Mouse (Mus musculus): ENCODE results near the gene Atp6v0c. TPM values are rescaled to one million over a fixed set of nuclear protein-coding genes. Genes with fewer than 3 reads are reported as not detected.

The Atp6v0c gene
- total RNA-seq (2022) = 100 to 1,000 TPM; 224 to 240 (median 231) TPM

- DNase-seq (ENCODE audit: low spot score) = peak; percentile 94
These were observed at the start of gene Atp6v0c for GRCm38 (mm10) chr17:24169317-24170065. Gene Atp6v0c, minus strand, starts transcription at chr17:24169702.

GRCm38 (mm10) chr17:24216836-24217235 lies 47.3 kb upstream of the Atp6v0c start:
- DNase-seq (ENCODE audit: low spot score) = no peak

- no peak for DNase-seq (ENCODE audit: low spot score)
These were observed 43.7 kb upstream of the Atp6v0c start for GRCm38 (mm10) chr17:24213186-24213585.

GRCm38 (mm10) chr17:24212441-24213018 lies 43.0 kb upstream of the Atp6v0c start:
- no peak for DNase-seq (ENCODE audit: low spot score)

GRCm38 (mm10) chr17:24211631-24212440 lies 42.3 kb upstream of the Atp6v0c start:
- DNase-seq (ENCODE audit: low spot score) = no peak

GRCm38 (mm10) chr17:24210591-24210990 lies 41.1 kb upstream of the Atp6v0c start:
- no peak for DNase-seq (ENCODE audit: low spot score)

- no peak for DNase-seq (ENCODE audit: low spot score)
These were observed 40.4 kb upstream of the Atp6v0c start for GRCm38 (mm10) chr17:24209916-24210240.

- DNase-seq (ENCODE audit: low spot score) = no peak
These were observed 39.8 kb upstream of the Atp6v0c start, which contains the start of gene Ntn3 for GRCm38 (mm10) chr17:24209043-24209915. Gene Ntn3, minus strand, starts transcription at chr17:24209531.

GRCm38 (mm10) chr17:24208641-24209042 lies 39.1 kb upstream of the Atp6v0c start:
- no peak for DNase-seq (ENCODE audit: low spot score)

- no peak for DNase-seq (ENCODE audit: low spot score)
These were observed 38.5 kb upstream of the Atp6v0c start for GRCm38 (mm10) chr17:24207768-24208640.

GRCm38 (mm10) chr17:24206451-24207351 lies 37.2 kb upstream of the Atp6v0c start:
- no peak for DNase-seq (ENCODE audit: low spot score)

GRCm38 (mm10) chr17:24205908-24206361 lies 36.4 kb upstream of the Atp6v0c start:
- no peak for DNase-seq (ENCODE audit: low spot score)

GRCm38 (mm10) chr17:24205284-24205888 lies 35.9 kb upstream of the Atp6v0c start, which contains the start of gene Tbc1d24:
Gene Tbc1d24, minus strand, starts transcription at chr17:24205562.
- DNase-seq (ENCODE audit: low spot score) = peak; percentile 89

GRCm38 (mm10) chr17:24204846-24205245 lies 35.3 kb upstream of the Atp6v0c start:
- DNase-seq (ENCODE audit: low spot score) = no peak

- no peak for DNase-seq (ENCODE audit: low spot score)
These were observed 34.4 kb upstream of the Atp6v0c start for GRCm38 (mm10) chr17:24203611-24204534.

GRCm38 (mm10) chr17:24203068-24203467 lies 33.6 kb upstream of the Atp6v0c start:
- no peak for DNase-seq (ENCODE audit: low spot score)

GRCm38 (mm10) chr17:24201092-24201491 lies 31.6 kb upstream of the Atp6v0c start:
- DNase-seq (ENCODE audit: low spot score) = no peak

GRCm38 (mm10) chr17:24199741-24200140 lies 30.2 kb upstream of the Atp6v0c start:
- no peak for DNase-seq (ENCODE audit: low spot score)

All from heart, adult 8-10 months (tissue).